Mouse (Mus musculus) midbrain, embryonic 11.5 days (tissue): Measurements from ENCODE around the gene Sel1l3. TPM values are rescaled to one million over a fixed set of nuclear protein-coding genes. Genes with fewer than 3 reads are reported as not detected.

ENCODE experiments used
- ATAC-seq: fragments of 200-750 bp; cut with Nextera tagmentation; 2 replicates; pipeline ENCODE4 v1.8.0; 2017; ENCODE audit warnings: moderate TSS enrichment, moderate library complexity; ENCODE audit not compliant: low FRiP score
- DNase-seq: peaks from one replicate; pipeline ENCODE4 v3.0.0; 2015; ENCODE audit warnings: low spot score; ENCODE audit errors: missing footprints
- H3K27ac ChIP-seq: fragments of 300-500 bp; sonication (generic); 2 replicates; pipeline ENCODE4 v1.5.1; 2014; ENCODE audit warnings: low read depth, low read length
- H3K27me3 ChIP-seq: fragments of 300-500 bp; sonication (generic); 2 replicates; pipeline ENCODE4 v1.6.1; 2014; ENCODE audit warnings: mild to moderate bottlenecking, low read length, moderate library complexity, mixed read lengths; ENCODE audit not compliant: control insufficient read depth, insufficient read depth
- H3K36me3 ChIP-seq: fragments of 300-500 bp; sonication (generic); 2 replicates; pipeline ENCODE4 v1.6.1; 2014; ENCODE audit warnings: mild to moderate bottlenecking, low read length, moderate library complexity, mixed read lengths; ENCODE audit not compliant: control insufficient read depth, insufficient read depth
- H3K4me1 ChIP-seq: fragments of 300-500 bp; sonication (generic); 2 replicates; pipeline ENCODE4 v1.6.1; 2014; ENCODE audit warnings: low read length; ENCODE audit not compliant: control insufficient read depth, insufficient read depth
- H3K4me2 ChIP-seq: fragments of 300-500 bp; sonication (generic); 2 replicates; pipeline ENCODE4 v1.6.1; 2014; ENCODE audit warnings: mild to moderate bottlenecking, moderate library complexity
- H3K4me3 ChIP-seq: fragments of 300-500 bp; sonication (generic); 2 replicates; pipeline ENCODE4 v1.5.1; 2014; ENCODE audit warnings: low read depth, low read length
- H3K9ac ChIP-seq: fragments of 300-500 bp; sonication (generic); 2 replicates; pipeline ENCODE4 v1.6.1; 2014; ENCODE audit warnings: low read length
- H3K9me3 ChIP-seq: fragments of 300-500 bp; sonication (generic); 2 replicates; pipeline ENCODE4 v1.6.1; 2016; ENCODE audit warnings: low read length; ENCODE audit not compliant: control insufficient read depth
- WGBS: fragments of 180-500 bp; shearing (Covaris S2); extraction: QIAGEN DNeasy Blood & Tissue Kit; methylation state at CpG from one replicate; pipeline ENCODE4 v1.1.7; 2014; 5-methylcytosine and 5-hydroxymethylcytosine counted together
- polyA plus RNA-seq: library from polyadenylated mRNA; unstranded; fragments of >200 nt; fragmentation: Nextera tagmentation; extraction: Ambion mirVana; gene quantifications from 2 replicates; pipeline ENCODE4 v1.2.1, GENCODE M21; 2014

Gene Sel1l3
- polyA plus RNA-seq, 1 experiment from 2014 or later = 1.4 TPM

DNA sequence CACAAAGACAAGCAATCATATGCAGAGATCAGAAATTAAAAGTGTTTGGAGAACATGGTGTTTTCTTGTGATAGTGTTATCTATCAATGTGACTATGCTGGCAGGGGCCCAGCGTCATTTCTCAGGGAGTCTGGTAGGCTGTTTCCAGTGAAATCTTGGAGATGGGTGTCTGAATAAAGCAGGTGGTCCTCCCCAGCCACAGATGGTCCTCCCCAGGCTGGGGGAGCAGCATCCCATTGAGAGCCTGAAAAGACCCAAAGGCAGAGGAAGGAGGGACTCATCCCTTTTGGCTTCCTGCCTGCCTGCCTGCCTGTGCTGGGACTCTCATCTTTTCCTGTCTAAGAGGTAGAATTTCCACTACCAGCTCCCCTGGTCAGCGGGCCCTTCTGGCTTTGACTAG is 59.2 kb downstream of the Sel1l3 start:
- ATAC-seq (no peak), DNase-seq (no peak)
- no peak overlapping the region for H3K4me3 ChIP-seq
- no peak overlapping the region for H3K9ac ChIP-seq
- H3K9me3 ChIP-seq = no peaks in the 10 kb centered on the region
- H3K4me2 ChIP-seq = no peak overlapping the region
- no peak overlapping the region for H3K27ac ChIP-seq
- H3K36me3 ChIP-seq = no peaks in the 10 kb centered on the region
- 80% methylated on average over 2 of the region's 2 CpGs for WGBS
- H3K4me1 ChIP-seq = peaks cover 4% of the 10 kb centered on the region; the same call in 1 of the 2 replicates
- H3K27me3 ChIP-seq = peaks cover 4% of the 10 kb centered on the region; the same call in 1 of the 2 replicates

DNA sequence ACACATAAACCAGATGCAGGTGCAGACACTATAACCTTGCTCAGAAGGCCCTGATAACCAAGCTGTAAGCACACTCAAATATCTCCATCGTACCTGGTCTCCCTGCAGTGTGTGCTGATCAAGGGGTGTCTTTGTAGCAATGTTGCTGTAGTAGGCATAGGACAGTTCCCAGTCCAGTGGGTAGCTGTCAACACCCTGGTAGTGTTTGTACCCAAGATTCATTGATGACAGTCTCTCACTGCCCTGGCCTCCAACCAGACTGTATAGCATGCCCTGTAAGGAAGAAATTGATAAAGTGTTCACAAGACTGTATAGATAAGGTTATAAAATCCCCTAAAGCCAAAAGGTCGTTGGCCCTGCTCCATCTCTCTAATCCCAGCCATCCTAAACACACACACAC is 59.6 kb downstream of the Sel1l3 start:
- DNase-seq (no peak), ATAC-seq (no peak)
- H3K4me1 ChIP-seq = peaks cover 4% of the 10 kb centered on the region; the same call in 1 of the 2 replicates
- no peak overlapping the region for H3K9ac ChIP-seq
- 79% methylated on average over 2 of the region's 2 CpGs for WGBS
- H3K36me3 ChIP-seq = no peaks in the 10 kb centered on the region
- H3K4me3 ChIP-seq = no peak overlapping the region
- no peak overlapping the region for H3K27ac ChIP-seq
- H3K4me2 ChIP-seq = no peak overlapping the region
- H3K9me3 ChIP-seq = no peaks in the 10 kb centered on the region
- H3K27me3 ChIP-seq = peaks cover 4% of the 10 kb centered on the region; the same call in 1 of the 2 replicates

DNA sequence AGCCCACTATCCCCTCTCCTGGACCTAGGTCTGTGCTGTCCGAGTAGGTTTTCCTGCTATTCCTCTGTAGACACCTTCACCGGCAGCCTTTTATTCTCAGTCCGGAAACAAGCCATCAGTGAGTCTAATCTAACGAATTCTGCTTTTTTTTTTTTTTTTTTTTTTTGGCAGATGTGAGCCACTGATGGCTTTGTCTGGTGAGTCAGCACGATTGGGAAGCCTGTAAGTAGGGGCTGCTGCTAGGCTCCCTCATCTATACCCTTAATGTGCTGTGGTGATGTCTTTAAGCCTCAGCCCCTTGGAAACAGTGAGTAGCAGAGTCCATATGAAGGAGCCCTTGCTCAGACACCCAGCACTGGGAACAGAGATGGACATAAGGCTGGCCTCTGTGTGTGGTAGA is 60.6 kb downstream of the Sel1l3 start:
- 80% methylated on average over 5 of the region's 5 CpGs for WGBS
- H3K9ac ChIP-seq = no peak overlapping the region

DNA sequence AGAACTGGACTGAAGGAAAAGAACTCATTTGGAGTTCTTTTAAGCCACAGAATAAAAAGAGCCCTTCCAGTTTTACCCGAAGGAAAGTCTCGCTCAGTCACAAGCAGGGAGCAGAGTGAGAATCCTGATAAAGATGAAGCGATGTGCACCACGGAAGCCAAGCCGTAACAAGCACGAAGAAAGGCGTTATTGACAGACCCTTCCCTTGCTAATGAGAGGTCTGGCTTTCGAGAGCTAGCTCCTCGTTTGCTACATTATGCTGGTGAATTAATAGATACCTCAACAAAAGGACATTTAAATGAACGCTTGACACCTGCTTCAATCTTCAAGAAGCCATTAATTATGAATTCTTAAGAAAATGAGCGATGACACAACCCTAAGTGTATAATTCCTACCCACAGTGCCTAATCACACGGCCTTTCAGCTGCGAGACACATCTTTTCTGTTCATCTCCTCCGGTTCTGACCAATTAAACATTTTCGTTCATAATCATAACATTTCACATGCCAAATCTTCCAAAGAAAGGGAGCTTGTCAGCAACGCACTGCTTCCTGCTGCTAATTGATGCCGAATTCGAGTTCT is 62.3 kb downstream of the Sel1l3 start:
- Histone ChIP-seq H3K4me1 (peaks cover 4% of the 10 kb centered on the region; the same call in 1 of the 2 replicates), H3K36me3 (no peaks in the 10 kb centered on the region), H3K9me3 (no peaks in the 10 kb centered on the region), H3K9ac (no peak overlapping the region), H3K27me3 (peaks cover 4% of the 10 kb centered on the region; the same call in 1 of the 2 replicates), H3K4me3 (no peak overlapping the region), H3K4me2 (no peak overlapping the region), H3K27ac (no peak overlapping the region)
- DNase-seq (no peak), ATAC-seq (no peak)
- 81% methylated on average over 18 of the region's 18 CpGs for WGBS

More for the DNA sequence above, 60.6 kb downstream of the Sel1l3 start:
- Histone ChIP-seq H3K27me3 (peaks cover 4% of the 10 kb centered on the region; the same call in 1 of the 2 replicates), H3K4me2 (no peak overlapping the region), H3K4me3 (no peak overlapping the region), H3K4me1 (peaks cover 4% of the 10 kb centered on the region; the same call in 1 of the 2 replicates), H3K9me3 (no peaks in the 10 kb centered on the region), H3K27ac (no peak overlapping the region), H3K36me3 (no peaks in the 10 kb centered on the region)
- DNase-seq (no peak), ATAC-seq (no peak)

DNA sequence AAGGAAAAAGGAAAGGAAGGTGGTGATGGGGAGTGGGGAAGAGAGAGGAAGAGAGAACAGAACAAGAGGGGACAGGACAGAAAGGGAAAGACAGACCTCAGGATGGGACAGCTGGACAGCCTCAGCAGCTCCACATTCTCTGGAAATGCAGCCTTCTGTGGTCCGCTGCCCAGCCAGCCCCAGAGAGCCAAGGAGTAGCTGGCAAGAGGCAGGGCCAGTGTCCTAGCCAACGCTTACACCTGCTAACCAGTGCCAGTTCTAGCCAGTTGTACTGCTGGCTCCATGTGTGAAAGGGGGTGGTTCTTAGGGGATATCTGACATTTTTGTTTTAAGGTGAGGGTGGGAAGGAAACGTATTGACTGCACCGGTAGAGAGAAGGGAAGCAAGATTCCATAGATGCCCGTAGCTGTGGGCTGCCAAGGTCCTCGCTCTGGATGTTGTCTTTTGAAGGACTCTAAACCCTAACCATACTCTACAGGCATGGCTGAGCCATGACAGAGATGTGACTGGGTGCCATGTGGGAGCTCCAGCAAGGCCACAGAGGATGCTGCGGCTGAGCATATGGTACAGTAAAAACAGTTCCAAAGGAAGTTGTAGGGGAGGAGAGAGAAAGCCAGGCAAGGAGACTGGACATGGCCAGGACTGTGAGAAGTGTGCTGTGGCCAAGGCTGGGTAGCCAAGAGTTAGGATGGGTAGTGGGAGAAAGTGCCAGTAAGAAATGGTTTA is 64.6 kb downstream of the Sel1l3 start:
- ATAC-seq (no peak), DNase-seq (no peak)
- H3K27ac ChIP-seq = no peak overlapping the region
- 92% methylated on average over 7 of the region's 7 CpGs for WGBS
- no peaks in the 10 kb centered on the region for H3K36me3 ChIP-seq
- no peak overlapping the region for H3K4me3 ChIP-seq
- H3K4me1 ChIP-seq = no peaks in the 10 kb centered on the region
- no peaks in the 10 kb centered on the region for H3K27me3 ChIP-seq
- no peaks in the 10 kb centered on the region for H3K9me3 ChIP-seq
- no peak overlapping the region for H3K9ac ChIP-seq
- no peak overlapping the region for H3K4me2 ChIP-seq

DNA sequence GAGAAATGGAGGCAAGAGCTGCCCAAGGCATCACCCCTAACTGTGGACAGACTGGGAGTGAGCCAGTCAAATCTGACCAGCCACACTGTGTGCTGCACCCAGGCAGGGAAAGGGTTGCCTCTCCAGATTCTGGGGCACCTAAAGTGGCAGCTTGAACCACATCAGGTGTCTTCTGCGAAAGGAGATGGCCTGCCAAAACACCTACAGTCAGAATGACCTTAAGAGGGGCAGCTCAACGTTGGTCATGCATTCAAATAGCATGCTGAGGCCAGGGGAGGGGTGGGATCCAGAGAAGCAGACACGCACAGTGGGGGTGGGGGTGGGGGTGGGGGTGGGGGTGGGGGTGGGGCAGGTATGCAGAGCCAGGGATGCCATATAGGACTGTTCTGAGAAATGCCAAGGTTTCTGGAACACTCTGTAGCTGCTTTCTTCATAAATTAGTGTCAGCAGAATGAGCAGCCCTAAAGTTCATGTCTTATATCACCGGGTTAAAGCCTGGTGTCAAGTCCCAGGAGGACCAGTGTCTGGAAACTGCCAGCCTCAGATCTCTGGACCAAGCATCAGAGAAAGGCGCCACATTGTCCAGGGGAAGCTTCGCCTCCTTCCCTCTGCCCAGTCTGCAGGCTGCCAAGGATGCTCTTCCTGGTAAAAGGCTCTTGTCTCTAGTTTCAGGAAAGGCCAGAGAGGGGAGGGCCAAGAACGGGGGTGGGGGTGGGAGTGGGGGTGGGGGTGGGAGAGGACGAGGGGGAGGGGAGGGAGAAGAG is 65.4 kb downstream of the Sel1l3 start:
- no peaks in the 10 kb centered on the region for H3K4me1 ChIP-seq
- WGBS = 51% methylated on average over 8 of the region's 8 CpGs

DNA sequence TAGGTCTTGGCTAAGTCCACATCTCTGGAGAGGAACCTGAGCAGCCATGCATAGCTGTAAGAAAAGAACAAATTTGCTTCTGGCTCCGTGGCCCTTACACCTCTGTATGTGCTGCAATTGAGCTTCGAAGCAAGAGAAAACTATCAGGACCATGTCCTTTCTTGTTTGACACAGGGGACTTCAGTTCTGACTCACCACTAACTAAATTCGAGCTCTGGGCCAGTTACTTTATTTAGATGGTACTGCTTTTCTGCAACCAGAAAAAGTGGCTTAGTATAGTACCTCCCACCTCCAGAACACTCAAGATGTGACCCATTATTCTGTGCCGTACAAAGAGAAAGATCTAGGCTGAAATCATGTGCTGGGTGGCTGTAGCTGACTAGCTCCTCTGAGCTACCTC is 66.3 kb downstream of the Sel1l3 start:
- no peaks in the 10 kb centered on the region for H3K27me3 ChIP-seq
- no peaks in the 10 kb centered on the region for H3K36me3 ChIP-seq
- ATAC-seq (no peak), DNase-seq (no peak)
- no peak overlapping the region for H3K27ac ChIP-seq
- H3K9me3 ChIP-seq = no peaks in the 10 kb centered on the region
- WGBS = 90% methylated on average over 4 of the region's 4 CpGs
- H3K4me2 ChIP-seq = no peak overlapping the region
- no peak overlapping the region for H3K9ac ChIP-seq
- no peak overlapping the region for H3K4me3 ChIP-seq
- H3K4me1 ChIP-seq = no peaks in the 10 kb centered on the region

More for the DNA sequence above, 65.4 kb downstream of the Sel1l3 start:
- Histone ChIP-seq H3K27me3 (no peaks in the 10 kb centered on the region), H3K4me2 (no peak overlapping the region), H3K27ac (no peak overlapping the region), H3K4me3 (no peak overlapping the region), H3K36me3 (no peaks in the 10 kb centered on the region), H3K9me3 (no peaks in the 10 kb centered on the region), H3K9ac (no peak overlapping the region)
- DNase-seq (no peak), ATAC-seq (no peak)

DNA sequence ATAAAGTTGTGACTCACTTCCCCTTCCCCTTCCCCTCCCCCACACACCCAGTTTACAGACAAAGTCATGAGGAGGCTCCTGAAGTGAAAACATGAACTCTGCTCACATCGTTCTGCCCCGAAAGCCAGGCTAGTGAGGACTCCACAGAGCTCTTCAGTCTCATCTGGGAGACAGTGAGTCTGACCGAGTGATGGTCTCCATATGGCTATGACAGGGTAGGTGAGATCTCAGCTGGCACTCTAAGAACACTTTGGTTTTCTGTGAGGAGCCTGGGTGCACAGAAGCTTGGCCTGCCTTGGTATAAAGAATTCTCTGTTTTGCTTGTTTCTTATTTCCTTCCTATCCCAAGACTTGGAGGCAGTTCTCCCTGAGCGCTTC is 67.1 kb downstream of the Sel1l3 start:
- no peaks in the 10 kb centered on the region for H3K4me1 ChIP-seq
- no peak overlapping the region for H3K9ac ChIP-seq
- ATAC-seq = no peak
- H3K27ac ChIP-seq = no peak overlapping the region
- H3K9me3 ChIP-seq = no peaks in the 10 kb centered on the region
- 88% methylated on average over 4 of the region's 4 CpGs for WGBS
- no peak overlapping the region for H3K4me3 ChIP-seq
- no peak for DNase-seq
- H3K4me2 ChIP-seq = no peak overlapping the region
- no peaks in the 10 kb centered on the region for H3K36me3 ChIP-seq
- no peaks in the 10 kb centered on the region for H3K27me3 ChIP-seq
